Mouse (Mus musculus) MEL (cell line): ENCODE results near the gene Fam129a. TPM values are rescaled to one million over a fixed set of nuclear protein-coding genes. Genes with fewer than 3 reads are reported as not detected.

Source experiments
- DNase-seq: peaks from one replicate; pipeline ENCODE4 v3.0.0; 2011; ENCODE audit warnings: low read depth, low spot score
- H3K27ac ChIP-seq: 2 replicates; pipeline ENCODE4 v1.5.1; 2012; ENCODE audit warnings: low read depth, mild to moderate bottlenecking, control low read depth, low read length, moderate library complexity; ENCODE audit not compliant: control insufficient read depth
- H3K27me3 ChIP-seq, 2 experiments: fragments of 150-350 bp in 1 of 2; sonication (generic) in 1 of 2; 2 replicates each; pipeline ENCODE4 v1.6.1; 2012; ENCODE audit warnings: low read length in 2 of 2, mild to moderate bottlenecking in 2 of 2, improper control_type of control experiment in 1 of 2, moderate library complexity in 1 of 2; ENCODE audit not compliant: insufficient read depth in 2 of 2, control insufficient read depth in 1 of 2
- H3K36me3 ChIP-seq, 2 experiments: 2 replicates each; pipeline ENCODE4 v1.6.1; 2012 to 2014; ENCODE audit warnings: low read length in 2 of 2, improper control_type of control experiment in 1 of 2, inconsistent platforms in 1 of 2, mild to moderate bottlenecking in 1 of 2; ENCODE audit not compliant: insufficient read depth in 2 of 2, control insufficient read depth in 1 of 2
- H3K4me1 ChIP-seq, 2 experiments: fragments of 150-350 bp in 1 of 2; sonication (generic) in 1 of 2; 2 replicates each; pipeline ENCODE4 v1.6.1; 2012; ENCODE audit warnings: low read length in 2 of 2, improper control_type of control experiment in 1 of 2, mild to moderate bottlenecking in 1 of 2; ENCODE audit not compliant: insufficient read depth in 2 of 2, control insufficient read depth in 1 of 2
- H3K4me3 ChIP-seq, 2 experiments: fragments of 150-350 bp in 1 of 2; sonication (generic) in 1 of 2; 2 replicates each; pipeline ENCODE4 v1.5.1; 2012; ENCODE audit warnings: low read depth in 2 of 2, low read length in 2 of 2, mild to moderate bottlenecking in 2 of 2, moderate library complexity in 2 of 2, control low read depth in 1 of 2, improper control_type of control experiment in 1 of 2; ENCODE audit not compliant: control insufficient read depth in 1 of 2, insufficient read depth in 1 of 2
- H3K79me2 ChIP-seq: 2 replicates; pipeline ENCODE4 v1.6.1; 2012; ENCODE audit warnings: mild to moderate bottlenecking, low read length, moderate library complexity; ENCODE audit not compliant: control insufficient read depth, poor library complexity, insufficient read depth
- H3K9ac ChIP-seq: 2 replicates; pipeline ENCODE4 v1.6.1; 2012; ENCODE audit warnings: low read depth, mild to moderate bottlenecking, control low read depth, low read length, moderate library complexity; ENCODE audit not compliant: control insufficient read depth, poor library complexity, severe bottlenecking
- H3K9me3 ChIP-seq: fragments of 150-350 bp; sonication (generic); replicated peaks from 2 replicates; pipeline ENCODE4 v1.6.1; 2012; ENCODE audit warnings: mild to moderate bottlenecking, low read length, improper control_type of control experiment, moderate library complexity; ENCODE audit not compliant: insufficient read depth
- BHLHE40 ChIP-seq: IDR thresholded peaks from 2 replicates; pipeline ENCODE4 v1.6.1; 2012; ENCODE audit warnings: low read depth, mild to moderate bottlenecking, inconsistent platforms, low read length, improper control_type of control experiment, borderline replicate concordance
- CHD1 ChIP-seq: IDR thresholded peaks from 2 replicates; pipeline ENCODE4 v1.6.1; 2012; ENCODE audit warnings: low read depth, mild to moderate bottlenecking, inconsistent platforms, low read length, improper control_type of control experiment
- CHD2 ChIP-seq: IDR thresholded peaks from 2 replicates; pipeline ENCODE4 v1.6.1; 2011; ENCODE audit warnings: low read length, improper control_type of control experiment
- ELF1 ChIP-seq: IDR thresholded peaks from 2 replicates; pipeline ENCODE4 v1.6.1; 2014; ENCODE audit warnings: low read depth, mild to moderate bottlenecking, inconsistent platforms, low read length, improper control_type of control experiment, moderate library complexity
- EP300 ChIP-seq, 2 experiments: IDR thresholded peaks; 2 replicates each; pipeline ENCODE4 v1.6.1; 2011; ENCODE audit warnings: improper control_type of control experiment in 2 of 2, low read length in 2 of 2, low read depth in 1 of 2, mild to moderate bottlenecking in 1 of 2
- GATA1 ChIP-seq: IDR thresholded peaks from 2 replicates; pipeline ENCODE4 v1.6.1; 2011; ENCODE audit warnings: low read depth, low read length, improper control_type of control experiment
- HCFC1 ChIP-seq: IDR thresholded peaks from 2 replicates; pipeline ENCODE4 v1.6.1; 2012; ENCODE audit warnings: low read depth, mild to moderate bottlenecking, inconsistent platforms, low read length, improper control_type of control experiment, moderate library complexity
- MAFK ChIP-seq: IDR thresholded peaks from 2 replicates; pipeline ENCODE4 v1.6.1; 2011; ENCODE audit warnings: low read depth, mild to moderate bottlenecking, low read length, improper control_type of control experiment, borderline replicate concordance
- MAX ChIP-seq: IDR thresholded peaks from 2 replicates; pipeline ENCODE4 v1.6.1; 2011; ENCODE audit warnings: low read length, improper control_type of control experiment
- MAZ ChIP-seq: IDR thresholded peaks from 2 replicates; pipeline ENCODE4 v1.6.1; 2012; ENCODE audit warnings: low read depth, mild to moderate bottlenecking, inconsistent platforms, low read length, improper control_type of control experiment
- MXI1 ChIP-seq: IDR thresholded peaks from 2 replicates; pipeline ENCODE4 v1.6.1; 2011; ENCODE audit warnings: mild to moderate bottlenecking, low read depth, low read length, improper control_type of control experiment
- MYB ChIP-seq: IDR thresholded peaks from 2 replicates; pipeline ENCODE4 v1.6.1; 2011; ENCODE audit warnings: mild to moderate bottlenecking, low read depth, low read length, improper control_type of control experiment
- MYC ChIP-seq: IDR thresholded peaks from 2 replicates; pipeline ENCODE4 v1.6.1; 2011; ENCODE audit warnings: low read depth, mild to moderate bottlenecking, low read length, improper control_type of control experiment, moderate library complexity
- NELFE ChIP-seq: IDR thresholded peaks from 2 replicates; pipeline ENCODE4 v1.6.1; 2011; ENCODE audit warnings: low read depth, low read length, improper control_type of control experiment
- POLR2A ChIP-seq, 2 experiments: IDR thresholded peaks; 2 replicates each; pipeline ENCODE4 v1.6.1; 2011 to 2012; ENCODE audit warnings: low read length in 2 of 2, mild to moderate bottlenecking in 2 of 2, control low read depth in 1 of 2, improper control_type of control experiment in 1 of 2, low read depth in 1 of 2, moderate library complexity in 1 of 2; ENCODE audit not compliant: control insufficient read depth in 1 of 2, insufficient read depth in 1 of 2, poor library complexity in 1 of 2
- POLR2AphosphoS2 ChIP-seq: IDR thresholded peaks from 2 replicates; pipeline ENCODE4 v1.6.1; 2011; ENCODE audit warnings: low read length, improper control_type of control experiment
- POLR2AphosphoS5 ChIP-seq: IDR thresholded peaks from 2 replicates; pipeline ENCODE4 v1.6.1; 2012; ENCODE audit warnings: low read depth, borderline replicate concordance, mild to moderate bottlenecking, inconsistent platforms, low read length, moderate library complexity, mixed read lengths
- RAD21 ChIP-seq: IDR thresholded peaks from 2 replicates; pipeline ENCODE4 v1.6.1; 2011; ENCODE audit warnings: mild to moderate bottlenecking, low read depth, low read length, improper control_type of control experiment
- RCOR1 ChIP-seq: IDR thresholded peaks from 2 replicates; pipeline ENCODE4 v1.6.1; 2012; ENCODE audit warnings: low read depth, mild to moderate bottlenecking, inconsistent platforms, low read length, improper control_type of control experiment
- SMC3 ChIP-seq: IDR thresholded peaks from 2 replicates; pipeline ENCODE4 v1.6.1; 2011; ENCODE audit warnings: low read depth, low read length, improper control_type of control experiment
- TAL1 ChIP-seq: IDR thresholded peaks from 2 replicates; pipeline ENCODE4 v1.6.1; 2012; ENCODE audit warnings: mild to moderate bottlenecking, inconsistent platforms, low read length, moderate library complexity, mixed read lengths
- TBP ChIP-seq: IDR thresholded peaks from 2 replicates; pipeline ENCODE4 v1.8.0; 2011; ENCODE audit warnings: low read depth, low read length, improper control_type of control experiment
- USF1 ChIP-seq: IDR thresholded peaks from 2 replicates; pipeline ENCODE4 v1.6.1; 2014; ENCODE audit warnings: low read depth, mild to moderate bottlenecking, inconsistent platforms, low read length, improper control_type of control experiment, moderate library complexity
- ZKSCAN1 ChIP-seq: IDR thresholded peaks from 2 replicates; pipeline ENCODE4 v1.6.1; 2012; ENCODE audit warnings: low read depth, mild to moderate bottlenecking, inconsistent platforms, low read length, improper control_type of control experiment, moderate library complexity
- ZNF384 ChIP-seq: IDR thresholded peaks from 2 replicates; pipeline ENCODE4 v1.6.1; 2012; ENCODE audit warnings: low read depth, mild to moderate bottlenecking, inconsistent platforms, low read length, improper control_type of control experiment
- polyA plus RNA-seq, 2 experiments: library from polyadenylated mRNA; stranded (reverse) in 1 of 2; unstranded in 1 of 2; fragments of >175 nt in 1 of 2; fragments of >200 nt in 1 of 2; gene quantifications; 2 replicates each; pipeline versions ENCODE4 v1.2.1 to v1.2.4; 2012; ENCODE audit warnings: low replicate concordance in 2 of 2, low read depth in 1 of 2; ENCODE audit not compliant: insufficient read length in 2 of 2, insufficient read depth in 1 of 2, missing spikeins in 1 of 2
- total RNA-seq: library from RNA; depleted of rRNA; stranded (reverse); fragments of 300-350 nt; gene quantifications from 2 replicates; pipeline ENCODE4 v1.2.3, GENCODE M21; 2012

Gene Fam129a
- total and polyA plus RNA-seq, 3 experiments = 3.1 to 67.5 (median 8.8) TPM

- H3K27me3 ChIP-seq = no peaks in the 10 kb centered on the region
- no peaks in the 10 kb centered on the region; a peak in 1 of 4 replicates for H3K36me3 ChIP-seq
- H3K4me1 ChIP-seq = no peaks in the 10 kb centered on the region
- no peaks in the 10 kb centered on the region for H3K9me3 ChIP-seq
- no peak overlapping the region for H3K4me3 ChIP-seq
- H3K79me2 ChIP-seq = no peaks in the 10 kb centered on the region
- no peak for TF ChIP-seq POLR2AphosphoS5
- TF ChIP-seq RCOR1 = no peak
- TF ChIP-seq TAL1 = no peak
- no peak for TF ChIP-seq CHD1
- no peak for TF ChIP-seq EP300 (IDR thresholded peaks at IDR 0.05; ENCODE audit: low read depth in 1 of 2, low read length in 2 of 2)
- TF ChIP-seq BHLHE40 = no peak
- TF ChIP-seq RAD21 = no peak
- TF ChIP-seq TBP = no peak
- TF ChIP-seq ELF1 = no peak
- no peak for TF ChIP-seq GATA1
- TF ChIP-seq ZNF384 = no peak
- TF ChIP-seq MYB = no peak
- TF ChIP-seq NELFE = no peak
- TF ChIP-seq MXI1 = no peak
- no peak for TF ChIP-seq CHD2
- no peak for TF ChIP-seq USF1
- no peak for TF ChIP-seq MAZ
- no peak for TF ChIP-seq ZKSCAN1
- TF ChIP-seq SMC3 = no peak
- no peak overlapping the region for H3K27ac ChIP-seq
- no peak for DNase-seq
- H3K9ac ChIP-seq = no peak overlapping the region
These were observed 118.0 kb downstream of the Fam129a start for GRCm38 (mm10) chr1:151689032-151689431.

DNA sequence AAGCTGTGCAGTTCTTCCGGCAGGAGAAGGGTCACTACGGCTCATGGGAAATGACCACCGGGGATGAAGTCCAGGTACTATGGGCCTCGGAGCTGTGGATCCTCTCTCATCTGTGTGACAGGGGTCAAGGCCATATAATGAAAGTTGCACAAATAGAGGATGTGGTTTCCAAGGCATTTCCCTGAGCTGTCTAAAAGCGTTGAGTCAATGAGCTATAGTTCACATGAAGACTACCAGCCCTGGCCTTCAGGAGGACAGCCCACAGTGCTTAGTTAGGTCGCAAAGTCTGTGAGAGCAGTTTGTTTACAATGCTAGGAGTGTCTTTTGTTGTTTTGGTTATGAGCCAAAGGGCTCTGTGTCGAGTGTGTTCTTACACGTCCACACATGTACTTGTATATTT is 118.6 kb downstream of the Fam129a start:
- no peak for DNase-seq
- Histone ChIP-seq H3K27ac (no peak overlapping the region), H3K4me1 (no peaks in the 10 kb centered on the region), H3K79me2 (no peaks in the 10 kb centered on the region), H3K36me3 (no peaks in the 10 kb centered on the region; a peak in 1 of 4 replicates), H3K27me3 (no peaks in the 10 kb centered on the region), H3K4me3 (no peak overlapping the region), H3K9ac (no peak overlapping the region), H3K9me3 (no peaks in the 10 kb centered on the region)
- TF ChIP-seq POLR2A (IDR thresholded peaks at IDR 0.05; ENCODE audit: control insufficient read depth in 1 of 2, insufficient read depth in 1 of 2, low read depth in 1 of 2, low read length in 2 of 2, poor library complexity in 1 of 2) = no peak
- no peak for TF ChIP-seq MYC
- TF ChIP-seq HCFC1 = no peak
- TF ChIP-seq CHD1 = no peak
- no peak for TF ChIP-seq POLR2AphosphoS2
- no peak for TF ChIP-seq ZNF384
- TF ChIP-seq TBP = no peak
- no peak for TF ChIP-seq MAFK
- TF ChIP-seq EP300 (IDR thresholded peaks at IDR 0.05; ENCODE audit: low read depth in 1 of 2, low read length in 2 of 2) = no peak
- TF ChIP-seq MAX = no peak
